Mouse (Mus musculus): ENCODE data around the gene Ppp1r1c. TPM values are rescaled to one million over a fixed set of nuclear protein-coding genes. Genes with fewer than 3 reads are reported as not detected.

Ppp1r1c gene
- polyA plus RNA-seq, 1 experiment, result 0.46 TPM

- DNase-seq (ENCODE audit: extremely low spot score in 1 of 2, low spot score in 1 of 2), result no peak
These were observed 31.4 kb downstream of the Ppp1r1c start for GRCm38 (mm10) chr2:79738958-79739357.

DNA sequence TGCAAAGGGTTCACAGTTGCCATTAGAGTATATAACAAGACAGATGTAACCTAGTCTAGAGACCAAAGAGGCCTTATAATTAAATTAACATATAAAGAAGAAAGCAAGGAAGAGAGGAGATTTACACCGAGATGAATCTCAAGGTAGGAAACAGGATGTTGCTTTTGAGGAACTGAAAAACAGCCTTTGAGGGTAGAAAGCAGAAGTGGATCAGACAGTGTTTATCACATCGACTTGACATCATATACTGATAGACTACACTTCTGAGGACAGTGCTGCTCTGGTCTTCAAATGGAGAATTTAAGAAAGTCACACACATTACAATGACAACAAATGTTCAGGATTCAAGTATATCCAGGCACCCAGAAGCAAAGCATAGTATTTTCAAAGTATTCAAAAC, 34.4 kb downstream of the Ppp1r1c start:
- DNase-seq (ENCODE audit: extremely low spot score in 1 of 2, low spot score in 1 of 2), result no peak

DNA sequence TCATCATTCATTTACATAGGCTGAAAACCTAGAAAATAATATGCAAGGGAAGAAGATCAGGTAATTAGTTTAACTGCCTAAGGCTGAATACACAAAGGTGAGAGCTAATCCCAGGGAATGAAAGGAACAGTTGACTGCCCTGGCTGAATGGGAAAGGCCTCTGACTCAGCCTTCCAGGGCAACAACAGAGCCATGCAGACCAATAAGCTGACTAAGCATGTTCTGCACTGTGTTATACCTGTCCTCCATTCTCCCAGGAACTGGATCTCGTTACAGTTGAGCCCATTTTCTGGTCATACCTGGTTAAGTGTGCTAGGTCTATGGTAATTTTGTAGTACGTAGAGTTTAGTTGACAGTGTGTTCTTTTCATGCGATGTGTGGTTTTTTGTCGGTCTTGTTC, 36.6 kb downstream of the Ppp1r1c start:
- no peak for DNase-seq (ENCODE audit: extremely low spot score in 1 of 2, low spot score in 1 of 2)

GRCm38 (mm10) chr2:79751685-79752084, 44.1 kb downstream of the Ppp1r1c start:
- DNase-seq (ENCODE audit: extremely low spot score in 1 of 2, low spot score in 1 of 2), result no peak

- DNase-seq (ENCODE audit: extremely low spot score in 1 of 2, low spot score in 1 of 2), result peak; percentile 18 to 58
These were observed 52.4 kb downstream of the Ppp1r1c start for GRCm38 (mm10) chr2:79760018-79760417.

DNA sequence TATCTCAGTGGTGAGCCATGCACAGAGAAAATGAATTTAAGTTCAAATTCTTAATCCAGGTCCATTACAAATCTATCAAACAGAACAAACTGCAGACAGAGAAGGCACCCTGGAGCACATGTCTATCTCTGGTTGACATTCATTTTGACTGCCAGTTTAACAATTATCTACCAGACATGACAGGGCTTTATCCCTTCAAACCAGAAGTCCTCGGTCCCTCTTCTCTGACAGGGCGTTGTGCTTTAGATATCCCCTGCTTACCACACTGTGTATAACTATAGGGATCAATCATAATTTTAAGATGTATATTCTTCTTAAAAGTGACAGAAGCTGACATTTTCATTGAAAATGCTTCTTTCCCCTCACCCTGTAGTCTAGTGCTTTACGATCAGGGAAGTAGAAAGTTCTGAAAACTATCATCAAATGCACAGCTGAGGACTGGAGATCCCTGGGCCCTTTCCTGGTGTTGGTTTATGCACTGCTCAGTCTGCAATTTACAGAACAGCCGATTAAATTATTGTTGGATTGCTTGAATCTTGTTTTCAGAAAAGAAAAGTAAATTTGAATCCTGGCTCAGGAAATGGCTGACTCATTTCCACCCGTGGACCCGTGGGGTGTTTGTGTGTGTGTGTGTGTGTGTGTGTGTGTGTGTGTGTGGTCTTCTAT, 55.3 kb downstream of the Ppp1r1c start:
- DNase-seq (ENCODE audit: extremely low spot score in 1 of 2, low spot score in 1 of 2), result no peak

DNA sequence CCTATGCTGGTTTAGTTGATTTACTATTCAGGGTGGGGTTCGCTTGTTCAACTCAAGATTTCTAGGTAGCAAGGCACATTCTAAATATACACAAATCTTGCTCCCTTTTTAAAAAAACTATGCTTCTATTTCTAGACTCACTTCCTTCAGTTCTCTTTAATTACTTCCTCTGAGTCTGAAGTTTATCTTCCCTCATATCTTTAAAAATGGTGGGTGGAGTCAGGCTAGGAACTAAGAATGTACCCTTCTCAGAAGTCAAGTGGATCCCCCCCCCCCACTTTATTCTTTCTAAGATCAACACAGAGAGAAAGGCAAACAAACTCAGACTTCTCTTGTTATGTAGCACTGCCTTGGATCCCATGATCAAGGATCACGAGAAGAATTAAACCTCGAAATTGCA, 57.5 kb downstream of the Ppp1r1c start:
- no peak for DNase-seq (ENCODE audit: extremely low spot score in 1 of 2, low spot score in 1 of 2)

GRCm38 (mm10) chr2:79765723-79766122, 58.1 kb downstream of the Ppp1r1c start:
- no peak for DNase-seq (ENCODE audit: extremely low spot score in 1 of 2, low spot score in 1 of 2)

DNA sequence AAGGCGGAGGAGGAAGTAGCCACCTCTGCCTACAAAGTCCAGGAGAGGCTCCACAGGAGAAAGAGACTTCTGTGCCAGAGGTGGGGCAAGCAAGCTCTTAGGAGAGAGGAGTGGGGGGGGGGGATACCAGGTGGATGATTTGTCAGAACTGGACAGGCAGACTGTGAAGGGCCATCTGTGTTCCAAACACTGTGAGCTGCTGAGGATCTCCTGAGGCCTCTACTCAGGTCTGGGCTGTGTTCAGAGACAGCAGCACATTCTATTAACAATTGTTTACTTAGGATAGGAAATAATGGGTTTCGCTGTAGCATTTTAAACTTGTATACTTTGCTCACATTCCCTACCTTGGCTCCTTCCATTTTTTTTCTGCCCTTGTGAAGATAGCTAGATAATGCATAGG, 61.0 kb downstream of the Ppp1r1c start:
- DNase-seq (ENCODE audit: extremely low spot score in 1 of 2, low spot score in 1 of 2), result no peak

DNA sequence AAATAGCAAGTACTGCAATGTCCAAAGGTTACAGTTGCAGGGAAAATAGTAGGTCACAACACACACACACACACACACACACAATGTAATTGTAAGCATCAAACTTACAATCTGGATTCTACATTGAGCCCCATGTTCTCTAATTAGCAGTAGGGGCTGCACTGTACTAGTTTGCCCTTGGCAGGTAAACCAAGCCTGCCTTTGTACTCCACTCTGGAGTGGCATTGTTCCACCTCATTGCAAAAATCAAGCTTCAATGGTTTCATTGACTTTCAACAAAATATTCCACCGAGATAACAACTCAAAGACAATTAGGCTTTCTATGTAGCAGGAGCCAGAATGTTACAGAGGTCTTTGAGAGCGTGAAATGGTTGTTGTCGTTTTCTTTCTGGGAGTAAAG, 62.7 kb downstream of the Ppp1r1c start:
- no peak for DNase-seq (ENCODE audit: extremely low spot score in 1 of 2, low spot score in 1 of 2)

- DNase-seq (ENCODE audit: extremely low spot score in 1 of 2, low spot score in 1 of 2), result peak; percentile 51 to 92
These were observed 66.8 kb downstream of the Ppp1r1c start for GRCm38 (mm10) chr2:79774372-79774771.

DNA sequence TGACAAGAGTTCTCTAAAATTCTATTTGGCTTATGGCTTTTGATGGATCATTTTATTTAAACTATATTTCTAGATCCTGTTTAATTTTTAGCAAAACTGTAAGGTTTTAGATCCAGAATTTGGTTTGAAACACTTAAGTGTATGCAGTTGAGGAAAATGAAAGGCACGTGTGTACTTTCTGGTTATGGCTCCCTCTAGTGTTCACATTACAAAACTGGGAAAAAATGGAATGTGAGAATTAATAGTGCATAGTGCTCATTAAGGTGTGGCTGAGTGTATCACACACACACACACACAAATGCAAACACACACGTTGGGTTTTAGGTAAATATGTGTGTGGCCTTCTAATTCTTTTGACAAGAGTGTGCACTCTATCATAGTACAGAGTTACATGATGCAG, 70.2 kb downstream of the Ppp1r1c start:
- DNase-seq (ENCODE audit: extremely low spot score in 1 of 2, low spot score in 1 of 2), result no peak

DNA sequence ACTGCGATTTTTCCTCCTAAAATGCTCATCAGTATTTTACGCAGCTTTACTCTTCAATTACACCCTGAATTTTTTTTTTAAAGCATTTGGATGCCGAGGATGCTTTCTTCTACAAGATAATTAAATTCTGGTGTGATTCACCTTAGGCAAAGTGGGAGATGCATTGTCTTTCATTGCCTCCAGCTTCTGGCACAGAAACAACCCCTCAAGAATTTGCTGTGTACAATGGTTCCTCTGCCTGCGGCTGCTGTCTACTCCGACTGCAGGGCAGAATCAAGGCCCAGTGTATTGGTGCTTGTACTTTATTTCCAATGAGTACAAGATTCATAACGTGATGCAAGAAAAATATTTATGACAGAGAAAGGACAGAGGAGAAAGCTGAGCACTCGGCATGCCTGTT, 73.2 kb downstream of the Ppp1r1c start:
- DNase-seq (ENCODE audit: extremely low spot score in 1 of 2, low spot score in 1 of 2), result no peak

DNA sequence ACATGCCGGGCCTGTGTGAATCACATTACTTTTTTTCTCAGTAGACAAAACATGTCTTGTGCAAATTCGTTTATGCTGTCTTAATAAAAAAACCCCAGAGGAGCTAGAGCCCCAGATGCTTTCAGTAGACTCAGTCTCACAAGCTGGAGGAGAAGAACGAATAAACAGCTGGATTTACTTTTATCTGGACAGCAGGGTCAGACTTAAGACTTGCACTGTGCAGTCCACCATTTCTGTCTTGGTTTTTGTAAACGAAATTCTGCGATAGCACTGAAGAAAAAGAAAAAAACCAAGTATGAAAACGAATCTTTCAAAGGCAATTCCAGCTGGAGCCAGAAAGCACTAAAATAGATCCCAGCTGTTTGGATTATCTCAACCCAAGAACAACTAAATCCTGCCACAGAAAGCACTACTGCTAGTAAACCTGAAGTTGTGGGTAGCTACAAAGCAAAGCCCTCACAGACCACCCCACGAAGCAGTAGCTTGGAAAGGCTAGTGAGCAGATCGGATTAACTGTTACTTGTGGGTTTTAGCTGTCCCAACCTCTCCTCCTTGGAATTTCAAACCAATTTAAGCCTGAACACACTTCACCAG, 78.1 kb downstream of the Ppp1r1c start:
- no peak for DNase-seq (ENCODE audit: extremely low spot score in 1 of 2, low spot score in 1 of 2)

DNA sequence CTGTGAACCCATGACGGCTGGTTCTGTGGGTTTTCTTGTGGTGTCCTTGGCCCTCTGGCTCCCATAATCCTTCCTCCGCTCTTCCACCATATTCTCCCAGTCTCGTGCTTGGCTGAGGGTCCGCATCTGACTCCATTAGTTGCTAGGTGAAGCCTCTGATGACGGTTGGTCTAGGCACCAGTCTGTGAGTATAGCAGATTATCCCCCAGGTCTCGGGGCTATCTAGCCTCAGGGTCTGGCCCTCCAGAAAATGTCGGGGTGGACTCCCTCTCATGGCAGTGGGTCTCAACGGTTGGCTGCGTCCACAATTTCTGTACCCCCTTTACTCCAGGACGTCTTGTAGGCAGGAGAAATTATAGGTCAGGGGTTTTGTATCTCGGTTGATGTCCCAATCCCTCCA, 78.9 kb downstream of the Ppp1r1c start:
- DNase-seq (ENCODE audit: extremely low spot score in 1 of 2, low spot score in 1 of 2), result no peak

DNA sequence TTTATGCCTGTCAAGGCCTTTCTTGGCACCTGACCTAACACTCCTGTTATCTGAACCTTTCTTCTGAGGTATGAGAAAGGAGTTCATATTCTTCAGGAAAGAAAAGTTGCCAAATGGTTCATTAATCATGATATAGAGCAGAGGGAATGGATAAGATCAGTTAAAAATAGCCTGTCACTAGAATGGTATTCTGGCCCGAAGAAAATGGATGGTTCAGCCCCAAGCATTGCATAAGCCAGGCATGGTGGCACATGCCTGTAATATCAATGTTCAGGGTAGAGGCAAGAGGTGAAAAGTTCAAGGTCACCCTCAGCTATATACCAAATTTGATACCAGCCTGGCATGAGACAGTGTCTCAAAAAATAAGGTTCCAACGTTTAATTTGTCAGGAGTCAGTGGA, 85.6 kb downstream of the Ppp1r1c start:
- DNase-seq (ENCODE audit: extremely low spot score in 1 of 2, low spot score in 1 of 2), result no peak

DNA sequence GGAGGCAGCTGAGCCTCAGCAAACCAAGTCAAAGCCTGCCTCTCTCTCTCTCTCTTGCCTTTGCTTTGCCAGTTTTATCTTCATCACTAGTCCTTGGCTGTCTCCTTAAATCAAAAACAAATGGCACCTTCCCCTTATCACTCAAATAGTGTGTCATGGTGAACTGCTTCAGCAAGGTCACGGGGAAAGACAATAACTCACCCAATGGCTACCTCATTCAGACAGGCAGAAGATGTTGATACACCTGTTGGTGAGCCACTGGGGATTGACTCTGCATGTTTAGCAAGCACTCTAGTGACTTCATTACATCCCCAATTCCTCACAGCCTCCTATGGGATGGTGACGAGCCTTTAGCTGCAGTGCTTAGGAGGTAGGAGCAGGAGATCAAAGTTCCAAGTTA, 89.9 kb downstream of the Ppp1r1c start:
- no peak for DNase-seq (ENCODE audit: extremely low spot score in 1 of 2, low spot score in 1 of 2)

GRCm38 (mm10) chr2:79798627-79799026, 91.0 kb downstream of the Ppp1r1c start:
- no peak for DNase-seq (ENCODE audit: extremely low spot score in 1 of 2, low spot score in 1 of 2)

DNA sequence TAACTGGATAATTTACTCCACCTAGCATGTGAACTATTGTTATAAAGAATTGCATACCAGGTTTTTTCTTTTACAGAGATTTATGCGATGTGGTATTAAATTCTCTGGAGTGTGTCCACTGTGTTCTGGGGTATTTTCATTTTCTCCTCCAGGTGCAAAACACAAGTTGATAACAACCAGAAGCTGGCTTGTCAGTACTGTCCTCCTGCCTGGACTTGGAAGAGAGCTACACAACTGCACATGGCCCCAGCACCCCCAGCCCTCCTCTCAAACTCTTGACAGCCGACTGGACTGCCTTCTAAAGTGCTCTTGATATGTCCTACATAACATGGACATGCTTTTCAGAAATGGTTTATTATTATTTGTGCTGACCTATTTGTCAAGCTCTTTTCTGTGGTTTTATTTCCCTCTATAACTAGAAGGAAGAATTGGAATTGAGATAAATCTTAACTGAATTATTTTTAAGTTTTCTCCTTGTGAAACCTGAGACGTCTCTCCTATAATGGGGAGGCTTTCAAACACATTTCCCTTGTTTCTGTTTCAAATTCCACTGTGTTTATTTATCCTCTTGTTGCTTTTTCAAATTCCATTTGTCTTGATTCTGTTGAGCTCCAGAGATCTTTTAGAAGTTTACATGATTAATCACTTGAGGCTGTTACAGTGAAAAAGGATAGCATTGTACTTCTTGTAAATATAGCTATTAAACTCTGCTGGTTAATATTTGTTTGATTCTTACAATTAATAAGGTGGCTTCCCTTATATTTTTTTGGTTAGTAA, 108.3 kb downstream of the Ppp1r1c start:
- no peak for DNase-seq (ENCODE audit: extremely low spot score in 1 of 2, low spot score in 1 of 2)

- no peak for DNase-seq (ENCODE audit: extremely low spot score in 1 of 2, low spot score in 1 of 2)
These were observed 112.0 kb downstream of the Ppp1r1c start for GRCm38 (mm10) chr2:79819543-79819942.

- DNase-seq (ENCODE audit: extremely low spot score in 1 of 2, low spot score in 1 of 2), result no peak
These were observed 118.3 kb downstream of the Ppp1r1c start for GRCm38 (mm10) chr2:79825853-79826252.

- DNase-seq (ENCODE audit: extremely low spot score in 1 of 2, low spot score in 1 of 2), result no peak
These were observed 131.5 kb downstream of the Ppp1r1c start for GRCm38 (mm10) chr2:79839090-79839489.

All from frontal cortex, adult 2 months (tissue).